ENCODE assay signal across 8 mouse cellular contexts in the genomic region with DNA sequence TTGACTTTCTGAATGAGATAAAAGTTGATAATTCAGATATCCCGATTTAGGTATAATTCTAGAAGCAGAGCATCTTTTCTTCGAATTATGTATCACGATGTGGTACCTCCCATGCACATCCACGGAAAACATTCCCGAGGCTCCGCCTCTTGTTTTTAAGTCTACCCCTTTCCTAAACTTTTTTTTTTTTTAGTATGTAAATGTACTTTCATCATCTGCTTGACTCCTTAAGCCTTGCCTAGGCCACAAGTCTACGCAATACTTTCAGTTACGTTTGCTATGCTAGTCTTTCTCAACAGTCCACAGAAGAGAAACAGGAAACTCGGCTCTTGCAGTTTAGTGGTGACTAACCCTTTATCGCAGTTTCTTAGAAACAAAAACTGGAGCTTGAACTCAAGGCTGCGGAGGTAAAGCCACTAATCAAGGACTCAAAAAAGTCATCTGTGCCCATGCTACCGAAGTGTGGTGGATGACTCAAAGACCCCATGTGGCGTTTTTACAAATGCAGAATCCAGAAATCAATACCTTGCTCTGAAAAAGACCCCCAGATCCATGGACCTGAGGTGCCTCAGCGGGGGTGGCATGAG. TPM values are rescaled to one million over a fixed set of nuclear protein-coding genes. Genes with fewer than 3 reads are reported as not detected.
DNase-seq lines count a peak whose midpoint lies in the region; ATAC-seq and TF ChIP-seq lines count a peak whose summit lies in the region.

No protein-coding gene starts in this region.

- peak overlapping the region; percentile 81 for H3K4me2 ChIP-seq in hindbrain, postnatal 0 days (ENCODE audit: low read depth, low read length)
- peak overlapping the region; percentile 61 for H3K4me2 ChIP-seq in neural tube, embryonic 14.5 days (ENCODE audit: low read depth, low read length)

- peak overlapping the region; percentile 76 for H3K4me3 ChIP-seq in forebrain, embryonic 10.5 days
- peak overlapping the region; percentile 80 for H3K4me3 ChIP-seq in hindbrain, postnatal 0 days (ENCODE audit: low read length)
- H3K4me3 ChIP-seq in lung, adult 2 months (replicated peaks; ENCODE audit: extremely low read depth, low read depth, low read length): peak overlapping the region; percentile 79
- peak overlapping the region; percentile 71 for H3K4me3 ChIP-seq in neural tube, embryonic 14.5 days (ENCODE audit: low read depth, low read length)

- H3K9me3 ChIP-seq in forebrain, embryonic 10.5 days: 0 out of 2 replicates have a peak, but pooled peaks cover 4% of the 10 kb centered on the region
- H3K9me3 ChIP-seq in hindbrain, postnatal 0 days (ENCODE audit: low read length): no peaks in the 10 kb centered on the region
- H3K9me3 ChIP-seq in neural tube, embryonic 14.5 days (ENCODE audit: control insufficient read depth, low read length): no peaks in the 10 kb centered on the region

- H3K27me3 ChIP-seq in forebrain, embryonic 10.5 days (ENCODE audit: poor library complexity, severe bottlenecking): no peaks in the 10 kb centered on the region
- H3K27me3 ChIP-seq in hindbrain, postnatal 0 days (ENCODE audit: insufficient read depth, low read length): no peaks in the 10 kb centered on the region
- no peaks in the 10 kb centered on the region for H3K27me3 ChIP-seq in neural tube, embryonic 14.5 days (ENCODE audit: control insufficient read depth, insufficient read depth, low read length)

- TF ChIP-seq CTCF in hindbrain, postnatal 0 days (IDR thresholded peaks at IDR 0.05; ENCODE audit: low read depth): no peak
- TF ChIP-seq CTCF in lung, adult 2 months (IDR thresholded peaks at IDR 0.05; ENCODE audit: insufficient read depth, low read length): no peak

- H3K9ac ChIP-seq in hindbrain, postnatal 0 days (replicated peaks; ENCODE audit: low read length): peak overlapping the region; percentile 67; the same call in 1 of the 2 replicates
- peak overlapping the region; percentile 73 for H3K9ac ChIP-seq in neural tube, embryonic 14.5 days (replicated peaks; ENCODE audit: low read depth, low read length)

- no peak for TF ChIP-seq POLR2A in lung, adult 2 months (IDR thresholded peaks at IDR 0.05; ENCODE audit: borderline replicate concordance, extremely low read depth, low read depth, low read length)

- peak; percentile 3 for ATAC-seq in hindbrain, postnatal 0 days
- no peak; the same call in 1 of the 2 replicates for ATAC-seq in neural tube, embryonic 14.5 days (ENCODE audit: low read depth)

- H3K36me3 ChIP-seq in forebrain, embryonic 10.5 days (replicated peaks): peaks cover 15% of the 10 kb centered on the region
- H3K36me3 ChIP-seq in hindbrain, postnatal 0 days (ENCODE audit: insufficient read depth, low read length): no peaks in the 10 kb centered on the region
- no peaks in the 10 kb centered on the region for H3K36me3 ChIP-seq in neural tube, embryonic 14.5 days (ENCODE audit: control insufficient read depth, insufficient read depth, low read length)

- DNase-seq in adrenal gland, adult (ENCODE audit: inconsistent age in 2 of 2, low spot score in 1 of 2): peak; percentile 53 to 87
- no peak for DNase-seq in adrenal gland, postnatal 25 days
- peak; percentile 51 for DNase-seq in R1 (ENCODE audit: low read depth, low spot score)
- no peak for DNase-seq in forebrain, embryonic 10.5 days (ENCODE audit: extremely low spot score, low spot score)
- DNase-seq in hindbrain, postnatal 0 days (ENCODE audit: low spot score): peak; percentile 29
- peak; percentile 19 for DNase-seq in lung, adult 2 months
- DNase-seq in left cerebral cortex, adult 18-20 months (ENCODE audit: low spot score in 2 of 2): no peak

- H3K4me1 ChIP-seq in forebrain, embryonic 10.5 days: peaks cover 42% of the 10 kb centered on the region
- peaks cover 5% of the 10 kb centered on the region for H3K4me1 ChIP-seq in hindbrain, postnatal 0 days (ENCODE audit: insufficient read depth, low read length)
- H3K4me1 ChIP-seq in lung, adult 2 months (ENCODE audit: control insufficient read depth, insufficient read depth, low read length): peaks cover 12% of the 10 kb centered on the region
- no peaks in the 10 kb centered on the region for H3K4me1 ChIP-seq in neural tube, embryonic 14.5 days (ENCODE audit: control insufficient read depth, insufficient read depth, low read length)

- H3K27ac ChIP-seq in forebrain, embryonic 10.5 days: peak overlapping the region; percentile 95
- peak overlapping the region; percentile 64; the same call in 1 of the 2 replicates for H3K27ac ChIP-seq in hindbrain, postnatal 0 days
- H3K27ac ChIP-seq in neural tube, embryonic 14.5 days (ENCODE audit: low read depth, low read length): no peak overlapping the region

- 26% methylated on average over 14 of the region's 14 CpGs for WGBS in forebrain, embryonic 10.5 days
- WGBS in hindbrain, postnatal 0 days: 18% methylated on average over 14 of the region's 14 CpGs
- WGBS in lung, adult 2 months: 12% methylated on average over 14 of the region's 14 CpGs
- WGBS in neural tube, embryonic 14.5 days: 31% methylated on average over 14 of the region's 14 CpGs

RNA-seq across cellular contexts. Expression of a gene that starts 0.7 kb away (rescaled TPM):
- total RNA-seq in adrenal gland, postnatal 25 days (2021): 32.2 and 38.4 TPM in 2 replicates
- polyA plus RNA-seq in forebrain, embryonic 10.5 days (2016; fragmentation: Nextera tagmentation; extraction: Ambion mirVana): 19.7 and 21.1 TPM in 2 replicates
- 5.1 and 6.3 TPM in 2 replicates for total RNA-seq in hindbrain, postnatal 0 days (2014; rRNA removed)
- polyA plus RNA-seq in hindbrain, postnatal 0 days (2015; fragmentation: Nextera tagmentation; extraction: Ambion mirVana): 6.1 and 6.8 TPM in 2 replicates
- 7.7 and 9.8 TPM in 2 replicates for polyA plus RNA-seq in lung, adult 2 months (2012; rRNA removed)
- 7.1 and 8.2 TPM in 2 replicates for polyA plus RNA-seq in neural tube, embryonic 14.5 days (2014; fragmentation: Nextera tagmentation; extraction: Ambion mirVana)
- 1 to 10 TPM; 7.8 to 9.4 TPM for total RNA-seq in left cerebral cortex, adult 18-20 months (2021)

Comparison
In these comparisons a context has a peak if more than half of its experiments do, and no peak if none do; other contexts are left out.
1. DNase-seq: peak in adrenal gland, adult (2 of 2), R1 (single experiment), hindbrain, postnatal 0 days (single experiment) and lung, adult 2 months (single experiment); none in adrenal gland, postnatal 25 days (single experiment), forebrain, embryonic 10.5 days (single experiment) and left cerebral cortex, adult 18-20 months (0 of 2).
2. Peak in every context shown above with its lines, with median percentiles within 50 percentile points of each other: H3K4me3 ChIP-seq.